Comparison of ENCODE assay signal across 22 mouse cellular contexts in the genomic region with DNA sequence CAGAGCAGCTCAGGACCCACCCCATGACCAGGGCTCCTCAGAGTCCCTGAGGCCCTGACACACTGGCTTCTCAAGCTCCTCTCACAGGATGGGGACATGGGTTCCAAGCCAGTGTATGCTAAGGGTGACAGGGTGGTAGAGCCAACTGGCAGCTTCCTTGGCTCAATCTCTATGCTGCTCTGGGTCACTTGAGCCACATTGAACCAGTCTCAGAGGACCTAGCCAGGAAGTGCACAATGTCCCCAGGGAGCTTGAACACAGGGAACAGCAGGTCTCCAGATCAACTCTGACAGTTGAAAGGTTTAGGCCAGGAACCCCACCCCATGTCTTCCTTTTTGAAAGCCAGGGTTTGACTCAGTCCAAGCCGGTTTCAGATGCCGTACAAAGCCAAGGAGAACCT.
DNase-seq lines count a peak whose midpoint lies in the region; TF ChIP-seq lines count a peak whose summit lies in the region.
"Had no signal": no experiment of that assay in that cellular context is flagged by ENCODE, and none has a peak within 500 bp of the region (broad histone marks: within the 10 kb centered on the region; RNA-seq: fewer than 3 reads in every experiment).

No protein-coding gene starts in this region.

- H3K4me1 ChIP-seq in kidney, adult 2 months (ENCODE audit: control insufficient read depth, insufficient read depth, low read length) = no peaks in the 10 kb centered on the region; the same call in 1 of the 2 replicates
- H3K4me1 ChIP-seq: heart, embryonic 13.5 days had no signal

- WGBS in kidney, adult 2 months = 80% methylated on average over 2 of the region's 2 CpGs

- DNase-seq in adrenal gland, postnatal 10 days = peak; percentile 36
- DNase-seq in adrenal gland, adult 2 months = no peak
- DNase-seq in kidney, adult 2 months = peak; percentile 42
- DNase-seq in kidney, adult 8-10 months = no peak
- peak; percentile 11 to 50 for DNase-seq in kidney, postnatal 36 days
- no peak for DNase-seq in kidney, postnatal 4 days
- peak; percentile 60 for DNase-seq in adipocyte (ENCODE audit: low spot score)
- DNase-seq: cerebellum, adult 11 months; cerebellum, adult 2 months; cerebellum, adult 9-11 months; cerebellum, postnatal 25 days; forebrain, postnatal 0 days; gastrocnemius, adult 2 months; gastrocnemius, postnatal 14 days; heart, postnatal 14 days; heart, postnatal 4 days had no signal

- TF ChIP-seq POLR2A in kidney, adult 2 months (IDR thresholded peaks at IDR 0.05; ENCODE audit: low read depth, low read length) = no peak

- TF ChIP-seq CTCF in kidney, adult 2 months (conservative IDR thresholded peaks at IDR 0.05; ENCODE audit: insufficient read depth, insufficient read length, low read depth, low read length) = no peak

- H3K36me3 ChIP-seq in kidney, adult 2 months (ENCODE audit: control insufficient read depth, insufficient read depth, low read length) = no peaks in the 10 kb centered on the region
- H3K36me3 ChIP-seq: embryonic facial prominence, embryonic 12.5 days; embryonic facial prominence, embryonic 15.5 days; heart, embryonic 10.5 days; heart, embryonic 13.5 days had no signal

- H3K27ac ChIP-seq in kidney, adult 2 months (ENCODE audit: insufficient read depth, low read depth, low read length) = no peak overlapping the region
- H3K27ac ChIP-seq: embryonic facial prominence, embryonic 12.5 days; embryonic facial prominence, embryonic 15.5 days; gastrocnemius, adult 2 months; heart, embryonic 13.5 days; hindbrain, embryonic 14.5 days; hindbrain, postnatal 0 days had no signal

- no peaks in the 10 kb centered on the region for H3K27me3 ChIP-seq in kidney, adult 2 months (replicated peaks; ENCODE audit: control insufficient read depth, insufficient read depth, low read length)
- H3K27me3 ChIP-seq: embryonic facial prominence, embryonic 12.5 days; embryonic facial prominence, embryonic 15.5 days had no signal

- H3K4me3 ChIP-seq in kidney, adult 2 months (ENCODE audit: insufficient read depth, low read depth, low read length) = no peak overlapping the region
- H3K4me3 ChIP-seq: embryonic facial prominence, embryonic 12.5 days; embryonic facial prominence, embryonic 15.5 days; gastrocnemius, adult 2 months; heart, embryonic 10.5 days; heart, embryonic 13.5 days had no signal

Comparison
In these comparisons a context has a peak if more than half of its experiments do, and no peak if none do; other contexts are left out.
1. DNase-seq: peak in adrenal gland, postnatal 10 days (single experiment), kidney, adult 2 months (single experiment), kidney, postnatal 36 days (2 of 2) and adipocyte (single experiment); none in adrenal gland, adult 2 months (single experiment), kidney, adult 8-10 months (0 of 2) and kidney, postnatal 4 days (0 of 2).